Mouse (Mus musculus): ENCODE measurements around the gene Cpa4.

DNA sequence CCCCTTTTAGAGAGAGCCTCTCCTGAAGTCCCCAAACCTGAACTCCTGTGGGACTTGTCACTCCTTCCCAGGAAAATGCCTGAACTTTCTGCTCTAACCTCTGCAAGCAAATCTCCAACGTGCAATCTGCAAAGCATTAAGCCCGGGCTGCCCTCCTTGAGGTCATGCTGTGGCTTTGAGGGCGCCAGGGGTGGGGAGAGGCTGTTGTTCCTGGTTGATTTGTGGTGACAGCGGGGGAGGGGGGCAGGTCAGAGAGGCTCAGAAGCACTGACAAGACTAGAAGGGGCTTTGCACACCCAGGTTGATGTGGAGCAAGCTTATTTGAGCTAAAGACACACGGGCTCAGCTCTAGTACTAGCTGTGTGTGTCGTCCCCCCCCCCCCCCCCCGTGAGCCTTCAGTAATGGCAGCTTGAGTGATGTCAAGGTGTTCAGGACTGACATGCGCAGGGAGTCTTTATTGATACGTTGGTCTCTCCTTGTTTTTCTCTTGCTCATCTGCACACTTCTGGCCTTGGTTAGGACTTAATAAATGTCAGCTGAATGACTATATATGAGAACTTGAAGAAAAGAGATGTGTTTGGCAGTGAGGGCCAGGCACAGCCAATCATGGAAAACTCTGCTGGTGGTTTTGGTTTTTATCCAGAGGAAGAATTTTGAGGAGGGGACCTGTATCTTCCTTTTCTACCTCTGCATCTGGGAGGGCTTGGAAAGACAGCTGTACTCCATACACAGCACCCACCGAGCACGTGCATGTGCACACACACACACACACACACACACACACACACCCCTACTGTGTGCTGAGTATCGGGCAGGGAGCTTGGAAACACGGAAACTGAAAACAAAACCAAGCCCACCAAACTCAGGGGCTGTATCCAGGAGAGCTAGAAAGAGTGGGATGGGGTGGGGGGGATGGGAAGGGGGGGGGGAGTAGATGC, 49.1 kb downstream of the Cpa4 start:
- TF ChIP-seq CTCF (IDR thresholded peaks at IDR 0.05) (no peak), EP300 (IDR thresholded peaks at IDR 0.05) (no peak)
